Mouse (Mus musculus) heart, adult 9 months (tissue): ENCODE measurements around the gene Zfp583.
"Not testable (repeated sequence)": the region's sequence is repeated elsewhere in the genome, so short reads cannot be mapped to it uniquely, and the experiment has no call there.

Source experiments
- DNase-seq, 2 experiments: peaks; one replicate each; pipeline ENCODE4 v3.0.0; 2022; ENCODE audit warnings: low spot score in 2 of 2

Gene Zfp583

DNA sequence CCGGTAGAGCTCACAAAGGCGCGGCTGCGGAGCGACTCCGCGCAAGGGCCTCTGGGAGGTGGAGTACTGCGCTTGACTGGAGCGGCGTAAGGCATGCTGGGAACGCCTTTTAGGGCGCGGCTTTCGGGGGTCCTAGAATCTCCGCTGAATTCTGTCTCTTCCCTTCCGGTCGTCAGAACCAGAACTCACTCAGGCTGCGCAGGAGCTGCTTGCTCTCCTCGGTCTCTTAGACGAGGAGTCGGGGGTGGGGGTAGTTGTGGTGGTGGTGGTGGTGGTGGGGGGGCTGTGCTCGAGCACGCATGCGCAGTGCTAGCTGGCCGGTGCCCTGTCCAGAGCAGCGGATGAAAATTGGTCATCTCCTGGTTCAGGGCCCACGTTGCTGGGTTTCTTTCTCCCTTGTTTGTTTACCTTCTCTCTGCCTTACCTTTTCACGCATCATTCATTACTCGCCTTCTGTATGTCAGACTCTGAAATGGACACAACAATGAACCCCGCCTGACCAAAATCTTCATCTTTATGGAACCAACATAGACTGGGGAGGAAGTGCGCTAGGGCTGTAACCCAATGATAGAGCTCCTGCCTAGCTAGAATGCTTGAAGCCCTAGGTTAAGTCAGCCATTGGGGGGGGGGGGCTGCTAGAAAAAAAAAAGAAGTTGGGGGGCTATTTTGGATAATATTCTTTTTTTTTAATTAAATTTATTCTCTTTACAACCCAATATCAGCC is at the start of gene Zfp583:
Gene Zfp583 (minus strand): TSS at position 53 of the 724 bp plus-strand sequence.
- peak; percentile 81 to 85 for DNase-seq

GRCm38 (mm10) chr7:6378441-6378840 is 47.4 kb upstream of the Zfp583 start:
- no peak for DNase-seq

- no peak for DNase-seq
Observed at GRCm38 (mm10) chr7:6372993-6373392, 41.9 kb upstream of the Zfp583 start.

DNA sequence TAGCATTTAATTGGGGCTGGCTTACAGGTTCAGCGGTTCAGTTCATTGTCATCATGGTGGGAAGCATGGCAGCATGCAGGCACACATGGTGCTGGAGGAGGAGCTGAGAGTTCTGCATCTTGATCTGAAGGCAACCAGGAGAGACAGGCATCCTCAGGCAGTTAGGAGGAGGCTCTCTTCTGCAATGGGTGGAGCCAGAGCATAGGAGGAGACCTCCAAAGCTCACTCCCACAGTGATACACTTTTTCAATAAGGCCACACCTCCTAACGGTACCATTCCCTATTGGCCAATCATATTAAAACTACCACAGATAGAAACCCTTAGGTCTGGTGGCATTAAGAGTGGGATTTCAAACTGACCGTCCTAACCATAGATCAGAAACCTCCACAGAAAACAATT is 38.4 kb upstream of the Zfp583 start:
- no peak for DNase-seq

GRCm38 (mm10) chr7:6368146-6368545 is 37.1 kb upstream of the Zfp583 start:
- not testable (repeated sequence) for DNase-seq

GRCm38 (mm10) chr7:6367185-6367584 is 36.1 kb upstream of the Zfp583 start:
- DNase-seq: no peak

- no peak for DNase-seq
Observed at GRCm38 (mm10) chr7:6364761-6365160, 33.7 kb upstream of the Zfp583 start.

DNA sequence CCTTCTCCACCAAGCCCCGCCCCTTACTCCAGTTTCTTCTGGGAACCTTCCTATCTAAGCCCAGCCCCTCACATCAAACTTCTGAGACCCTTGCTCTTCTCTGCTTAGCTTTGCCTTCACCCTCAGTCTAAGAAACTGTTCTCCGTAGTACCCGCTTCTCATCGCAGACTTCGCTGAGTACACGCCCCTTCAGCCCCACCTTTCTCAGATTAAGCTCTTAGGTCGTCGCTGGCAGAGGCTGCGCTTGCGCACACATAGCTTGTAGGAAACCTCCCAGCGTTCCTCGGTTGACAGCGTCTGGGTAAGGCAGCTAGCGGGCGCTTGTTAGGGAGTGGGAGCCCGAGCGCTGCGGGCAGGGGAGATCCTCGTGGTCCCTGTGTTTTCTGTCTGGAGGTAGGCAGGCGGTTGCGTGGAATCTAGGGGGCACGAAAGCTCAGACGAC is 32.0 kb upstream of the Zfp583 start, which contains the start of gene Zfp78:
Gene Zfp78 (plus strand): TSS at position 234 of the 442 bp plus-strand sequence.
- peak in 1 of 2 experiments; percentile 82 for DNase-seq

- peak; percentile 95 to 99 for DNase-seq
Observed at GRCm38 (mm10) chr7:6362268-6363046, 31.4 kb upstream of the Zfp583 start.

- no peak for DNase-seq
Observed at GRCm38 (mm10) chr7:6361756-6362155, 30.7 kb upstream of the Zfp583 start.

DNA sequence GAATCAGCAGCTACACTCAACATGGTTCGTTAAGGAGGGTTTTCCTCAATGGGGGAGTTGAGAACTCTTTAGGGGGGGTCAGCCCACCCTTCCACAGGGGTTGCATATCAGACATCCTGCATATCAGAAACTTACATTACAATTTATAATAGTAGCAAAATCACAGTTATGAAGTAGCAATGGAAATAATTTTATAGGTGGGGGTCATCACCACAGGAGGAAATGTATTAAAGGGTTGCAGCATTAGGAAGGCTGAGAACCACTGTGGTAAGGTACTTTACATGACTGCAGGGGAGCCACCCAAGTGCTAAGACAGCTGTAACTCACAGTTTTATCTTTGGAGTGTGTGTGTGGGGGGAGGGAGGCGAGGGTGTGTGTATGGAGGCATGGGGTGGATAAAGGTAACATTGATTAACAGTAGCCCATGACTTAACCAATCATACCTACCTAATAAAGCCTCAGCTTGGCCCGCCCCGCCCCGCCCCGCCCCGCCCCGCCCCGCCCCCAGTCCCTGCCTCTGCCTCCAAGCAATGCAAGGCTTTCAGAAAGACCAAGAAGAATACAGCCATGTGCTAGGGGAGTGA is 29.5 kb upstream of the Zfp583 start:
- DNase-seq: no peak

- peak in 1 of 2 experiments; percentile 9 for DNase-seq
Observed at GRCm38 (mm10) chr7:6358937-6359590, 28.0 kb upstream of the Zfp583 start.

GRCm38 (mm10) chr7:6358121-6358520 is 27.0 kb upstream of the Zfp583 start:
- peak; percentile 19 to 42 for DNase-seq

GRCm38 (mm10) chr7:6344124-6344523 is 13.0 kb upstream of the Zfp583 start:
- DNase-seq: no peak

DNA sequence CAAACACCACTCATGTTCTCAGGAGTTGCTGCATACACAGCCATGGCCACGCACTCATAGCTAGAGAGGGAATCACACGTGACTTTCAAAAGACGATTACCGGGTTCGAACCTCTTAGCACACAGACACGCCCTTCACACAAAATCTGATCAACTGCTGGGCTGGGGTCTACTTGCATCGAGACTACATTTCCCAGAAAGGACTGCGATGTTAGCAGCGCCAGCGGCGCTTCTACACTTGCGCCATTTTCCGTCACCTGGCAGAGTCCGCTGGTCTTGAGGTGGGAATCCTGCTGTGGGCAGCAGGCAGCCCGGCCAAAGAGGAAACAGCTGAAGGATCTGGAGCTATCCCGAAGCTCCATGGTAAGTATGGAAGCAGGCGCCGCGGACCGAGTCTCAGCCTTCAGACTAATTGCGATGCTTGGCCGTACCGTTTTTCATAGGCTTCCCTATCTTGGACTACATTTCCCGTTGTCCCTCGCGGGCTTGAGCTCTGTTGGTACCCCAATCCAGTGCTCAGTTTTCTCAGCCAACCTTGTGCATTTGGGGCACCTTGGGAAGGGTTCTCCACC is 12.5 kb upstream of the Zfp583 start, which contains the start of gene Gm3854:
Gene Gm3854 (plus strand): TSS at position 259 of the 571 bp plus-strand sequence.
- peak; percentile 28 to 49 for DNase-seq

DNA sequence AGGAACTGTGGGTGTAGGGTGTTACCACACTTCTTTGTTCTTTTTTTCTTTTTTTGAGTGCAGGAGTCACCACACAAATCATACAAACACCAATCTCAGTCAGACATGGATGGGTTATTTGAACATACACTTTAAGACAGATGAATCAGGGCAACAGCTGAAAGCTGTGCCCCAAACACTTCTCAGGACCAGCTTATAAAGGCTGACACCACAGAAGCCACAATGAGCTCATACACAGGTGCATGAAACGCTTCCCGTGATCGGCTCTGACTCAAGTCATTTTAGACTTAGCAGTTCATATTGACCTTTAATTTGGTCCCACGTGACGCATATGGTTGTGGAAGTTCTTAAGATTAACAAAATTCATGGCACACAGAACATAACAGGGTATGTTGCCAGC is 8.8 kb upstream of the Zfp583 start:
- DNase-seq: no peak

GRCm38 (mm10) chr7:6330458-6331232 is 440 bp downstream of the Zfp583 start:
- DNase-seq: peak in 1 of 2 experiments; percentile 1

DNA sequence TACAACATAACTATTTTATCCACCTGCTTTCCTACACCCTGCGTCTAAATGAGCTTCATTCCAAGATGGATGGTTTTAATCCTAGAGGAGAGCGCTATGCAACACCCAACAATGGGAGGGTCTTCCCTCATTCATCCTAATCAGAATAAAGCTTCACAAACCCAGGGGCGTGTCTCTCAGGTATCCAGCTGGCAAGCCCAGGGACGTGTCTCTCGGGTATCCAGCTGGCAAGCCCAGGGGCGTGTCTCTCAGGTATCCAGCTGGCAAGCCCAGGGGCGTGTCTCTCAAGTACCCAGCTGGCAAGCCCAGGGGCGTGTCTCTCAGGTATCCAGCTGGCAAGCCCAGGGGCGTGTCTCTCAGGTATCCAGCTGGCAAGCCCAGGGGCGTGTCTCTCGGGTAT is 30.3 kb downstream of the Zfp583 start:
- DNase-seq: not testable (repeated sequence)

- not testable (repeated sequence) for DNase-seq
Observed at GRCm38 (mm10) chr7:6291121-6291520, 40.0 kb downstream of the Zfp583 start.

- no peak for DNase-seq
Observed at GRCm38 (mm10) chr7:6286921-6287531, 44.1 kb downstream of the Zfp583 start.
